Mouse (Mus musculus): ENCODE results near the gene Gm28729.
"Not testable (repeated sequence)": the region's sequence is repeated elsewhere in the genome, so short reads cannot be mapped to it uniquely, and the experiment has no call there.

Gm28729 gene

GRCm38 (mm10) chr9:96521574-96521973 is 3.5 kb downstream of the Gm28729 start:
- DNase-seq (ENCODE audit: low spot score): not testable (repeated sequence)

DNA sequence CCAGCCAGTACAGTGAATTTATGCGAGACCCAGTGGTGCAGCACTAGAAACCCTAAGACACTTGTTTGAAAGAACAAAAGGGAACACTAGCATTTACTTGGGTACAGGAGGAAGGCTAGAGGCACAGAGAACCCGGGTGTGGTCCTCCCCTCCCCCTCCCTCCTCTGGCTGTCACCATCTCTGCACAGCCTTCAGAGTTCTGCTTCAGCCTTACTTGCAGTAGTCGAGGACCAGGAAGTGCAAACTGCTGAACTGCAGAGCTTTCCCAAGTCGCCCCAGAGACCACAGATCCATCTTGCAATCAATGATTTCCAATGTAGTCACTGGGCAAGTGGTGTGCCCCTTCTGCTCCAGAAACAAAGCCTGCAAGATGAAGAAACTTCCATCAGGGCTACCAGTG is 7.6 kb downstream of the Gm28729 start:
- no peak for DNase-seq (ENCODE audit: low spot score)

- DNase-seq (ENCODE audit: low spot score): no peak
Observed at GRCm38 (mm10) chr9:96516806-96517205, 8.3 kb downstream of the Gm28729 start.

- no peak for DNase-seq (ENCODE audit: low spot score)
Observed at GRCm38 (mm10) chr9:96515737-96516136, 9.3 kb downstream of the Gm28729 start.

DNA sequence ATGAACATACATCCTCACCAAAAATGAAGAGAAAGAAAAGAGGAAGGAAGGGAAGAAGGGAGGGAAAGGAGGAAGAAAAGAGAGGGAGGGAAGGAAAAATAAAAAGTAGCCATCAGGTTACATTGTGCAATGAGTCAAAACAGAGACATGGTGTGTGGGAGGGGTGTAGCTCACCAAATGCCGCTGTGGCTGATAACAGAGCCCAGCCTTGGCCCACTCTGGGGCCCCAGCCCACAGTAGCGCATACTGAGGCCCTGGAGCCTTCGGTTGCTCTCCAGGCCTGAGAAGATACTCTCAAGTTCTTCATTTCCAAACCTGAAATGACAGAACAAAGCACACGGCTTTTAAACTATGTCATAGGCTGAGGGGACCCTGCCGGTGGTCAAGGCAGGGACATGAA is 10.8 kb downstream of the Gm28729 start:
- no peak for DNase-seq (ENCODE audit: low spot score)

GRCm38 (mm10) chr9:96506011-96506498 is 19.0 kb downstream of the Gm28729 start:
- DNase-seq (ENCODE audit: low spot score): peak; percentile 40

GRCm38 (mm10) chr9:96505156-96505555 is 19.9 kb downstream of the Gm28729 start:
- no peak for DNase-seq (ENCODE audit: low spot score)

DNA sequence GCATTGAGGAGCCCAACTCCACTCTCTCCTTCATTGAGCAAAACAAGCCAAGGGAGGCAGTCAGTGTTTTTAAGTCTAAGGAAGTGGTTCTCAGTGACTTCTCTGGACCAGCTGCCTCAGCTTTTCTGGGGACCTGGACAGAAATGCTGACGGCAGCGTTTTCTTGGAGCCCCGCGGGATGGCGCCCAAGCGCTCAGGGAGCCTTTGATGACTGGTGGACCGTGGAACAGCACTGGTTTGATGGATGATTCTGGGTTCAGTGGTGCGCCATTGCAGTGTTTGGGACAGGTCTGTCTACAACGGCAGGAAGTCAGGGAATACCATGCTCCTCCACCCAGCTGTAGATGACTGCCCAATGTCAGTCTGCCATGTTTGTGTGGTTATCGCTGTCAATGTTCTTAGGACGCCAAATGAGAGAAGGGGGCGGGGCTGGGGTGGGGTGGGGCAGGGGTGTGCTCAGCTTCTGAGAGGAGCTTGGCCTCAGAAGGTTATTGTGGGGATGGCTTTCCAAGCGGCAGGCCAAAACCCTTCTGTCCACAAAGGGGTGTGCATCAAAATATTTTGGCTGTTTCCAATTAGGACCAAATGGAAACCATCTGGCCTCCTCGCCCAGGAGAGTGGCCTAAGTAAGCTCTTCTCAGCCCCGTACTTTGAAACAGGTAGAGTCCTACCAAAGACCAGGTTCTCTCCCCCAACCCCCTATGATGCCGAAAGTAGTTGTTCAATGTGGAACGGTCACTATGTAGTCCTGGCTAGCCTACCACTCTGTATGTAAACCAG is 20.8 kb downstream of the Gm28729 start:
- no peak for DNase-seq (ENCODE audit: low spot score)

GRCm38 (mm10) chr9:96502856-96503610 is 22.0 kb downstream of the Gm28729 start:
- no peak for DNase-seq (ENCODE audit: low spot score)

- DNase-seq (ENCODE audit: low spot score): no peak
Observed at GRCm38 (mm10) chr9:96501217-96501616, 23.8 kb downstream of the Gm28729 start.

DNA sequence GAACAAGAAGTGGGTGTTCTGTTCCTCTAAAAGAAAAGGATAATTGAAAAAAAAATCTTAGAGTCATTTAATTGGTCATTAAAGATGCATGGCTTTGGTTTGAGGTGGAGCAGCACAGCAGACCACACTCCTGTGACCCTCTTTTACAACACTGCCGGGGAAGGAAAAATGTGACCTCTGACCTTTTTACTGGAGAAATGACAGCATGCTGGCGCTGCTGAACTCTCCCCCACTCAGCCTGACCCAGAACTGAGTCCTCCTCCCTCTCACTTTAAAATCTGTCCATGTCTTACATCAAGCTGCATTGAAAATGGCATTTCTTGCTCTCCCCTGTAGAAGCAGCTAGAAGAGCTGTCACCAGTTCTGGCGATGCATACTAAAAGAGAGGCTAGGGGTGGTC is 31.9 kb downstream of the Gm28729 start:
- DNase-seq (ENCODE audit: low spot score): no peak

GRCm38 (mm10) chr9:96491810-96492209 is 33.3 kb downstream of the Gm28729 start:
- DNase-seq (ENCODE audit: low spot score): peak; percentile 15

GRCm38 (mm10) chr9:96487869-96488268 is 37.2 kb downstream of the Gm28729 start:
- DNase-seq (ENCODE audit: low spot score): not testable (repeated sequence)

- no peak for DNase-seq (ENCODE audit: low spot score)
Observed at GRCm38 (mm10) chr9:96483648-96484047, 41.4 kb downstream of the Gm28729 start.

- DNase-seq (ENCODE audit: low spot score): no peak
Observed at GRCm38 (mm10) chr9:96483028-96483427, 42.0 kb downstream of the Gm28729 start.

DNA sequence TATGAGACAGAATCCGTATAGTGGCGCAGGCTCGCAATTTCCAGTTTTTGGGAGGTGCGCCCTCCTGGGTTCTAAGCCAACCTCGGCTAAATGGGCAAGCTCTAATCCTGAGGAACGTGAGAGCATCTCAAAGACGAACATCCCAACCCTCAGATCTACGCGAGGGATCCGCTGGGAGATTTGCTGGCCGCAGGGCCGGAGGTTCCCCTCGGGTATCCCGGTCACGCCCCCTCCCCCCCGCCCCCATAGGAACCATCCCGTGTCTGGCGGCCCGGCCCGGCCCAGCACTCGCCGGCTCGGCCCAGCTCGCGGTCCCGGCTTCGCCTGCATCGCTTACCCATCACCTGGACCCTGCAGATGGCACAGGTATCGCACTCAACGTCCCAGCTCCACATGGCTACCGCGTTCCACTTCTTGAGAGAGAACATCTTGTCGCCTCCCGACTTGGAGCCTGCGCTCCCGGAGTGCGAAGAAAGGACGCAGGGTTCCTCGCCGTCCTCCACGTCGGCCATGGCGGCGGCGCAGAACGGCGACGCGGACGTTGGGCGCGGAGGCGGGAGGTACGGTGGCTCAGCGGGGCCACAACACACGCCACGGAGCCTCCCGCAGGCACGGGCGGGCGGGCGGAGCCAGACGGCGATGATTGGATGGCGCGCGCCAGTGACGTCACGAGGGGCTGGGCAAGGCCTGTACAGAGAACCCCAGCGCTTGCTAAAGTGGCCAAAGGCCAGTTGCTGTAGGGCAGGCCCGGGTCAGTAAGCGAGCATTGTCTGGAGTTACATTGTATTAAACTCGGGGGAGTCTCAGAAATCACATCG is 46.8 kb downstream of the Gm28729 start, which contains the start of gene Rnf7:
TSS of gene Rnf7 (minus strand) at position 605 of the 818 bp plus-strand sequence.
- DNase-seq (ENCODE audit: low spot score): peak; percentile 99

GRCm38 (mm10) chr9:96472356-96472755 is 52.7 kb downstream of the Gm28729 start:
- no peak for DNase-seq (ENCODE audit: low spot score)

DNA sequence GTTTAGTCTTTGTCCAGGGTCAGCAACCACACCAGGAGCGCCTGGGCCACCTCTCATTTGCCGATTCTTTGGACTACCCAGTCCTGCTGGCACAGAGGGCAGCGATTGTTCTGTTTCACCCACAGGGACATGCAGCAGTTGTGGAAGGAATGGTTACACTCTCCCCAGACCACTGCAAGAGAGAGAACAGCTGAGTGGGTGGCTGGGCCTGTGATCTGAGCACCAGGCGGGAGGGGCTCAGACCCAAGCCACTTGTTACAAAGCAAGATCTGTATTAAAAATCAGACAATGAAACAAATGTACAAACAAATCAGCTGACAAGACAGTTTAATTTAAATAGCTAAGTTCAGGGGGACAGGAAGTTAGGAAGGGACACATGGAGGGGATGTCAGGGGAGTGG is 53.4 kb downstream of the Gm28729 start:
- DNase-seq (ENCODE audit: low spot score): peak; percentile 37

DNA sequence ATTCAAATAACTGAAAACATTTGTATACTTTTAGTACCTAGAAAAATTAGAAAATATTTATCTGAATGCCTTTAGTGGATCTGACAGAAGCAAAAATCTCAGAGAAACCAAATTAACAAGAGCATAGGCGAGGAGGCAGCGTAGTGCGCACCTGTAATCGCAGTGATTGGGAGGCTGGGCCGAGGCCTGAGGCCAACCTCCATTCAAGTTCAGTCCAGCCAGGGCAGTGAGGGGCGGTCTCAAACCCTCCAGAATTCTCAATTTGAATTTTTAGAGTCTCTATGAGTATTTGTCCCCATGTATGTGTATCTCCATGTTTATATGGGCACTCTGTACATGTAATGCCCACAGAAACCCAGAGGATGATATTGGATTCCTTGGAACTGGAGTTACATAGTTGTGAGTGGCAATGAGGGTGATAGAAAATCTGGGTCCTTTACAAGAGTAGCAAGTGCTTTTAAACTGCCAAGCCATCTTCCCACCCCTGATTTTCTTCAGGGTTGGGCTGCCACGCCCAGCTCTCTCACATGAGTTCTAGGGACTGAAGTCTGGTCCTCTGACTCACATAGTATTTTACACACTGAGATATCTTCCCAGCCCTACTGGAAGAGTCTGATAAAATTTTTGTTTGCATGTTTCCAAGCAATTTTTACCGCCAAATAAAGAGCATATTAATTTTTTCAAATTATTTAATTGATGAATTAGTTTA is 54.6 kb downstream of the Gm28729 start:
- no peak for DNase-seq (ENCODE audit: low spot score)

DNA sequence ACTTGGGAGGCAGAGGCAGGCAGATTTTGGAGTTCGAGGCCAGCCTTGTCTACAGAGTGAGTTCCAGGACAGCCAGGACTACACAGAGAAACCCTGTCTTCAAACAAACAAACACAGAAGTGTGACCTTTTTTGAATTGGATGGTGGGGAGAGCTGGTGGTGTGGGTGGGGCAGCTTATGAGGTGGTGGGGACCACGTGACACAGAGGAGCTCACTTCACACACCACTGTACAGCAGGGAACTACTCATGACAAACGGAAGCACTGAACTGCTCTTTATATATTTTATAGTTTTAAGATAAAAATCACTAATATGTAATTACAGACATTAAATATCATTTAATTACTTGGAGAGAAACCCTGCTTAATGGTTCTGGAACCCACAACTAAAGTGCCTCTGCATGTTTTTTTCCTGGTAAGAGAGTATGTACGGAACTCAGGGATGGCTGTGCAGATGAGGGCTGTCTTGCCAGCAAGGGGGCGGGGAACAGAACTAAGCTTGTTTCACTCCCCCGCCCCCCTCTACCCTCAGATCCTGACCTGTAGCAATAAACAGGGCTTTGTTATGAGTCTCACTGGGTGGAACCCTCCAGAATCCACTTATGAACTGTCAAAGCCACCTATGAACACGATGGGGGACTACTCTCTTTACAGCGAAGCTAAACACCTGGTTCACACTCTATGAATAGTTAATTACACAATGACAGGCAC is 55.4 kb downstream of the Gm28729 start:
- DNase-seq (ENCODE audit: low spot score): peak; percentile 30

DNA sequence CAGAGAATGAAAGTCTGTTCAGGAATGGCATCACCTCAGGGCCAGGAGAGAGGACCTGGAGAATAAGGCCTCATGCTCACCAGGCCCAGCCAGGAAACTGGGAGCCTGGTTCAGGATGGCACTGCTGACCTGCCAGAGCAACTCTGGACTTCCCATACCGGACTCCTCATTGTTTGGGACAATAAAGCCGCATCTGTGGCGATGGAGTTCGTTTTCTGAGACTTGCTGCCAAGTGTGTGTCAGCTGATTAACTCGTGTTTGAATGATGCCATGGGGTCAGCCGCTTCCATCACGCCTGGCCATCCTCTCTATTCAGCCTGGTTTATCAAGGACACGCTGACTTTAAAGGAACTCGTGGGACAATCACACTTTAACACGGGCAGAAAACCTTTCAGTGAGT is 61.4 kb downstream of the Gm28729 start:
- peak; percentile 72 for DNase-seq (ENCODE audit: low spot score)
